Mouse (Mus musculus): ENCODE measurements around the gene Serpina11.

DNA sequence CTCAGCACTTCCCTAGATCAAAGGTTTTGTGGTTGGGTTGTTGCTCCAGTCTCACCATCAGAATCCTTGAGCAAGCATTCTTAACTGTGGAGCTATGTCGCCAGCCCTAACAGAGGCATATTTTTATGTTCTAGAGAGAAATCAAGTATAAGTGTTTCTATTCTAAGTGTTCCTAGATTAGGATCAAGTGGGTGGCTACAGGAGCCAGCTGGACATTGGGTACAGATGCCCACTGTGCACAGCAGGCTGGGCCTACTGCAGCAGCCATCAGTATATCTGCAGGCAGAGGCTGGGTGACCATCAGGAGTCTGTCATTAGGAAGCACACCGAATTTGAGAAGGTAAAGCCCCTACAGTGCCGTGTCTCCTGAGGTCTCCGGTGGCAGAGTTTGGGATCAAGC, 18.7 kb downstream of the Serpina11 start:
- TF ChIP-seq CTCF (IDR thresholded peaks at IDR 0.05; ENCODE audit: low read depth) (no peak), EP300 (IDR thresholded peaks at IDR 0.05; ENCODE audit: low read depth) (no peak)

All from liver, postnatal 0 days (tissue).